ENCODE assay signal across 19 mouse cellular contexts in the genomic region with DNA sequence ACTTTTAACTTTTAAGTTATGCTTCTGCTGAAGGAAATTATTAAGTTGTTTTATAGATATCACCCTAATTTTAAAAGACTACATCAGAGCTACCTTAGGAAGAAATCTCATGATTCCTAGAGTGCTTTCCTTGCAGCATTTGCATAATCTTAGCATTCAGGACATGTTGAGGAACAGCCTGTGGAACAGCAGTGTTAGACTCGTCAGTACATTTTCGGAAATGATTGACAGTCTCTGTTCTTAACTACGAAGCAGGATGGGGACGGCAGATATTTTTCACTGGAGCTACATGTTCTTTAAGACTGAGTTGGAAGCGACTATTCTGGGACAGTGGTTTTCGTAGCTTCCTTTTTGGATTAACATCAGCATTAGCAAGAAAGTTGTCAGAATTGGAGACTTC.
DNase-seq lines count a peak whose midpoint lies in the region; ATAC-seq lines count a peak whose summit lies in the region.
"Had no signal": no experiment of that assay in that cellular context is flagged by ENCODE, and none has a peak within 500 bp of the region (broad histone marks: within the 10 kb centered on the region; RNA-seq: fewer than 3 reads in every experiment).

No protein-coding gene starts in this region.

- peak; percentile 62; the same call in 1 of the 2 replicates for ATAC-seq in frontal cortex, adult (ENCODE audit: low TSS enrichment)
- ATAC-seq: CD4-positive, CD25-positive, alpha-beta regulatory T cell, adult 4 months; hindbrain, embryonic 16.5 days; midbrain, embryonic 15.5 days had no signal

- DNase-seq in frontal cortex, postnatal 25 days (ENCODE audit: low spot score in 2 of 2), result no peak
- DNase-seq in brain, adult 2 months (ENCODE audit: low read depth, low spot score), result peak; percentile 23
- peak; percentile 22 for DNase-seq in brain, embryonic 18.5 days (ENCODE audit: low read depth, low spot score)
- DNase-seq in layer of hippocampus, adult 9-11 months, result peak; percentile 2
- no peak for DNase-seq in retina, embryonic 14.5 days (ENCODE audit: low spot score)
- no peak for DNase-seq in cerebellum, adult 9-11 months
- DNase-seq: adrenal gland, postnatal 25 days; cerebellum, adult 8-10 months; cerebellum, postnatal 36 days; gastrocnemius, postnatal 10 days; heart, postnatal 14 days; kidney, adult 18-20 months; kidney, postnatal 4 days; right cerebral cortex, adult 18-20 months; thymus, postnatal 4 days had no signal

Comparison
In these comparisons a context has a peak if more than half of its experiments do, and no peak if none do; other contexts are left out.
1. DNase-seq: peak in brain, adult 2 months (single experiment), brain, embryonic 18.5 days (single experiment) and layer of hippocampus, adult 9-11 months (single experiment); none in frontal cortex, postnatal 25 days (0 of 2), retina, embryonic 14.5 days (single experiment) and cerebellum, adult 9-11 months (single experiment).